Mouse (Mus musculus) neural tube, embryonic 11.5 days (tissue): ENCODE data around the gene Prss54. TPM values are rescaled to one million over a fixed set of nuclear protein-coding genes. Genes with fewer than 3 reads are reported as not detected.

Source experiments
- ATAC-seq: fragments of 200-750 bp; cut with Nextera tagmentation; 2 replicates; pipeline ENCODE4 v1.8.0; 2017; ENCODE audit warnings: moderate number of reproducible peaks, mild to moderate bottlenecking, moderate TSS enrichment, moderate library complexity; ENCODE audit not compliant: insufficient read depth, low FRiP score, low TSS enrichment
- DNase-seq: peaks from one replicate; pipeline ENCODE4 v3.0.0-alpha.2; 2015; ENCODE audit warnings: low spot score
- H3K27ac ChIP-seq: fragments of 300-500 bp; sonication (generic); 2 replicates; pipeline ENCODE4 v1.5.1; 2014; ENCODE audit warnings: low read depth, mild to moderate bottlenecking, low read length
- H3K27me3 ChIP-seq: fragments of 300-500 bp; sonication (generic); 2 replicates; pipeline ENCODE4 v1.6.1; 2014; ENCODE audit warnings: mild to moderate bottlenecking, low read length, mixed read lengths; ENCODE audit not compliant: control insufficient read depth, insufficient read depth
- H3K36me3 ChIP-seq: fragments of 300-500 bp; sonication (generic); 2 replicates; pipeline ENCODE4 v1.6.1; 2014; ENCODE audit warnings: mild to moderate bottlenecking, low read length, moderate library complexity, mixed read lengths; ENCODE audit not compliant: control insufficient read depth, insufficient read depth
- H3K4me1 ChIP-seq: fragments of 300-500 bp; sonication (generic); 2 replicates; pipeline ENCODE4 v1.6.1; 2014; ENCODE audit warnings: low read length, mixed read lengths; ENCODE audit not compliant: control insufficient read depth, insufficient read depth
- H3K4me2 ChIP-seq: fragments of 300-500 bp; sonication (generic); 2 replicates; pipeline ENCODE4 v1.6.1; 2014; ENCODE audit warnings: low read depth, mild to moderate bottlenecking, moderate library complexity
- H3K4me3 ChIP-seq: fragments of 300-500 bp; sonication (generic); 2 replicates; pipeline ENCODE4 v1.5.1; 2014; ENCODE audit warnings: low read depth, low read length
- H3K9ac ChIP-seq: fragments of 300-500 bp; sonication (generic); 2 replicates; pipeline ENCODE4 v1.6.1; 2014; ENCODE audit warnings: mild to moderate bottlenecking, low read length
- H3K9me3 ChIP-seq: fragments of 300-500 bp; sonication (generic); 2 replicates; pipeline ENCODE4 v1.6.1; 2016; ENCODE audit warnings: low read length; ENCODE audit not compliant: control insufficient read depth
- WGBS: fragments of 180-500 bp; shearing (Covaris S2); extraction: QIAGEN DNeasy Blood & Tissue Kit; methylation state at CpG from one replicate; pipeline ENCODE4 v1.1.7; 2014; 5-methylcytosine and 5-hydroxymethylcytosine counted together
- polyA plus RNA-seq: library from polyadenylated mRNA; unstranded; fragments of >200 nt; fragmentation: Nextera tagmentation; extraction: Ambion mirVana; gene quantifications from 2 replicates; pipeline ENCODE4 v1.2.1, GENCODE M21; 2014

Prss54 gene
- polyA plus RNA-seq, 1 experiment from 2014 or later = not detected

- Histone ChIP-seq H3K36me3 (no peaks in the 10 kb centered on the region), H3K4me1 (no peaks in the 10 kb centered on the region), H3K27ac (no peak overlapping the region), H3K9me3 (no peaks in the 10 kb centered on the region), H3K9ac (no peak overlapping the region), H3K27me3 (no peaks in the 10 kb centered on the region), H3K4me3 (no peak overlapping the region), H3K4me2 (no peak overlapping the region)
- no peak for DNase-seq
- ATAC-seq = no peak
- WGBS = 83% methylated on average over 1 of the region's 1 CpGs
Observed at GRCm38 (mm10) chr8:95587339-95587738, 11.2 kb upstream of the Prss54 start.

GRCm38 (mm10) chr8:95573146-95573545 is 3.0 kb downstream of the Prss54 start:
- Histone ChIP-seq H3K4me3 (no peak overlapping the region), H3K9me3 (no peaks in the 10 kb centered on the region), H3K36me3 (no peaks in the 10 kb centered on the region), H3K27ac (no peak overlapping the region), H3K9ac (no peak overlapping the region), H3K4me1 (no peaks in the 10 kb centered on the region), H3K27me3 (no peaks in the 10 kb centered on the region), H3K4me2 (no peak overlapping the region)
- DNase-seq = no peak
- 82% methylated on average over 5 of the region's 5 CpGs for WGBS
- no peak for ATAC-seq

GRCm38 (mm10) chr8:95566809-95567208 is 9.3 kb downstream of the Prss54 start:
- H3K36me3 ChIP-seq = no peaks in the 10 kb centered on the region
- H3K4me1 ChIP-seq = no peaks in the 10 kb centered on the region
- ATAC-seq (no peak), DNase-seq (no peak)
- H3K4me3 ChIP-seq = no peak overlapping the region
- WGBS = 74% methylated on average over 6 of the region's 6 CpGs
- no peak overlapping the region for H3K9ac ChIP-seq
- no peak overlapping the region for H3K27ac ChIP-seq
- no peaks in the 10 kb centered on the region for H3K9me3 ChIP-seq
- no peak overlapping the region for H3K4me2 ChIP-seq
- H3K27me3 ChIP-seq = no peaks in the 10 kb centered on the region

- H3K9ac ChIP-seq = no peak overlapping the region
- no peak overlapping the region for H3K27ac ChIP-seq
- H3K4me2 ChIP-seq = no peak overlapping the region
- ATAC-seq (no peak), DNase-seq (no peak)
- H3K9me3 ChIP-seq = no peaks in the 10 kb centered on the region
- 81% methylated on average over 4 of the region's 4 CpGs for WGBS
- H3K27me3 ChIP-seq = no peaks in the 10 kb centered on the region
- H3K36me3 ChIP-seq = no peaks in the 10 kb centered on the region
- H3K4me3 ChIP-seq = no peak overlapping the region
- no peaks in the 10 kb centered on the region for H3K4me1 ChIP-seq
Observed at GRCm38 (mm10) chr8:95566217-95566616, 9.9 kb downstream of the Prss54 start.

- no peak overlapping the region for H3K27ac ChIP-seq
- no peaks in the 10 kb centered on the region for H3K27me3 ChIP-seq
- no peak overlapping the region for H3K9ac ChIP-seq
- DNase-seq (no peak), ATAC-seq (no peak)
- H3K4me2 ChIP-seq = no peak overlapping the region
- H3K4me1 ChIP-seq = no peaks in the 10 kb centered on the region
- H3K4me3 ChIP-seq = no peak overlapping the region
- H3K36me3 ChIP-seq = no peaks in the 10 kb centered on the region
- no peaks in the 10 kb centered on the region for H3K9me3 ChIP-seq
- 86% methylated on average over 2 of the region's 2 CpGs for WGBS
Observed at GRCm38 (mm10) chr8:95555963-95556362, 20.2 kb downstream of the Prss54 start.

- no peak overlapping the region for H3K4me3 ChIP-seq
- no peak overlapping the region for H3K27ac ChIP-seq
- H3K9ac ChIP-seq = no peak overlapping the region
- no peak overlapping the region for H3K4me2 ChIP-seq
- H3K36me3 ChIP-seq = no peaks in the 10 kb centered on the region
- DNase-seq (no peak), ATAC-seq (no peak)
- 65% methylated on average over 4 of the region's 4 CpGs for WGBS
- H3K27me3 ChIP-seq = no peaks in the 10 kb centered on the region
- no peaks in the 10 kb centered on the region for H3K4me1 ChIP-seq
- H3K9me3 ChIP-seq = no peaks in the 10 kb centered on the region
Observed at GRCm38 (mm10) chr8:95551577-95551976, 24.6 kb downstream of the Prss54 start.

- 63% methylated on average over 16 of the region's 16 CpGs for WGBS
- Histone ChIP-seq H3K27ac (no peak overlapping the region), H3K9ac (no peak overlapping the region)
Observed at GRCm38 (mm10) chr8:95549871-95550829, 26.0 kb downstream of the Prss54 start.

GRCm38 (mm10) chr8:95547931-95548330 is 28.2 kb downstream of the Prss54 start:
- Histone ChIP-seq H3K36me3 (no peaks in the 10 kb centered on the region), H3K27me3 (no peaks in the 10 kb centered on the region), H3K4me2 (no peak overlapping the region), H3K9me3 (no peaks in the 10 kb centered on the region), H3K4me3 (no peak overlapping the region), H3K4me1 (no peaks in the 10 kb centered on the region), H3K27ac (no peak overlapping the region), H3K9ac (no peak overlapping the region)
- WGBS = 69% methylated on average over 8 of the region's 8 CpGs
- ATAC-seq (no peak), DNase-seq (no peak)

More at GRCm38 (mm10) chr8:95549871-95550829, 26.0 kb downstream of the Prss54 start:
- H3K9me3 ChIP-seq = no peaks in the 10 kb centered on the region
- no peaks in the 10 kb centered on the region for H3K27me3 ChIP-seq
- H3K4me2 ChIP-seq = no peak overlapping the region
- H3K36me3 ChIP-seq = no peaks in the 10 kb centered on the region
- H3K4me3 ChIP-seq = no peak overlapping the region
- ATAC-seq (0 out of 2 replicates have a peak, but pooled peaks have one; percentile 49), DNase-seq (no peak)
- no peaks in the 10 kb centered on the region for H3K4me1 ChIP-seq

GRCm38 (mm10) chr8:95546986-95547385 is 29.2 kb downstream of the Prss54 start:
- Histone ChIP-seq H3K27me3 (no peaks in the 10 kb centered on the region), H3K4me1 (no peaks in the 10 kb centered on the region), H3K9me3 (no peaks in the 10 kb centered on the region), H3K9ac (no peak overlapping the region), H3K4me2 (no peak overlapping the region), H3K36me3 (no peaks in the 10 kb centered on the region), H3K4me3 (no peak overlapping the region), H3K27ac (no peak overlapping the region)
- WGBS = 86% methylated on average over 4 of the region's 4 CpGs
- no peak for DNase-seq
- no peak for ATAC-seq
